Mouse (Mus musculus): ENCODE measurements around the gene Pm20d1.

Pm20d1 gene

GRCm38 (mm10) chr1:131829279-131829678 is 32.1 kb downstream of the Pm20d1 start:
- peak in 1 of 2 experiments; percentile 43 for DNase-seq

- peak in 1 of 2 experiments; percentile 31 for DNase-seq
These were observed 33.4 kb downstream of the Pm20d1 start for GRCm38 (mm10) chr1:131830561-131830960.

- DNase-seq = no peak
These were observed 33.9 kb downstream of the Pm20d1 start for GRCm38 (mm10) chr1:131830971-131831641.

GRCm38 (mm10) chr1:131837035-131837434 is 39.9 kb downstream of the Pm20d1 start:
- DNase-seq = no peak

GRCm38 (mm10) chr1:131838542-131838941 is 41.4 kb downstream of the Pm20d1 start:
- DNase-seq = no peak

- peak; percentile 60 to 69 for DNase-seq
These were observed 42.1 kb downstream of the Pm20d1 start for GRCm38 (mm10) chr1:131839279-131839678.

- DNase-seq = no peak
These were observed 45.0 kb downstream of the Pm20d1 start for GRCm38 (mm10) chr1:131842221-131842620.

- DNase-seq = peak; percentile 54 to 61
These were observed 46.6 kb downstream of the Pm20d1 start for GRCm38 (mm10) chr1:131843758-131844157.

- peak; percentile 55 to 58 for DNase-seq
These were observed 47.7 kb downstream of the Pm20d1 start for GRCm38 (mm10) chr1:131844883-131845282.

GRCm38 (mm10) chr1:131846255-131846654 is 49.1 kb downstream of the Pm20d1 start:
- DNase-seq = peak; percentile 86 to 91

GRCm38 (mm10) chr1:131861811-131862210 is 64.6 kb downstream of the Pm20d1 start:
- DNase-seq = no peak

GRCm38 (mm10) chr1:131865596-131865995 is 68.4 kb downstream of the Pm20d1 start:
- DNase-seq = no peak

GRCm38 (mm10) chr1:131866304-131866999 is 69.3 kb downstream of the Pm20d1 start:
- DNase-seq = no peak

GRCm38 (mm10) chr1:131867093-131867945 is 70.1 kb downstream of the Pm20d1 start, which contains the start of gene Rab29:
Gene Rab29 (plus strand): TSS chr1:131867224.
- DNase-seq = peak; percentile 84 to 91

GRCm38 (mm10) chr1:131867946-131868290 is 70.7 kb downstream of the Pm20d1 start:
- peak in 1 of 2 experiments; percentile 8 for DNase-seq

GRCm38 (mm10) chr1:131869561-131869960 is 72.4 kb downstream of the Pm20d1 start:
- DNase-seq = no peak
